Mouse (Mus musculus) cerebellum, adult 2 months (tissue): Measurements from ENCODE around the gene Dcst2. TPM values are rescaled to one million over a fixed set of nuclear protein-coding genes. Genes with fewer than 3 reads are reported as not detected.
A peak's percentile ranks its signal among the peaks of the same experiment; 100 is the strongest.

ENCODE experiments used
- DNase-seq, 2 experiments: peaks; one replicate each; pipeline ENCODE4 v3.0.0; 2021
- H3K27ac ChIP-seq: fragments of 200-500 bp; 2 replicates; pipeline ENCODE4 v1.5.1; 2012; ENCODE audit warnings: low read length, control low read depth, inconsistent platforms; ENCODE audit not compliant: insufficient read depth
- H3K27me3 ChIP-seq: fragments of 200-500 bp; 2 replicates; pipeline ENCODE4 v1.6.1; 2012; ENCODE audit warnings: inconsistent platforms, mild to moderate bottlenecking, low read length, moderate library complexity; ENCODE audit not compliant: control insufficient read depth, insufficient read depth
- H3K4me1 ChIP-seq: fragments of 200-500 bp; 2 replicates; pipeline ENCODE4 v1.6.1; 2011; ENCODE audit warnings: low read length; ENCODE audit not compliant: control insufficient read depth, insufficient read depth
- H3K4me3 ChIP-seq: fragments of 200-500 bp; replicated peaks from 2 replicates; pipeline ENCODE3; 2011; ENCODE audit warnings: mild to moderate bottlenecking, low read depth, low read length, control low read depth; ENCODE audit not compliant: insufficient read depth
- CTCF ChIP-seq: fragments of 200-500 bp; IDR thresholded peaks from 2 replicates; pipeline ENCODE4 v1.5.1; 2011; ENCODE audit warnings: low read depth, mild to moderate bottlenecking, control low read depth, low read length, moderate library complexity, borderline replicate concordance; ENCODE audit not compliant: insufficient read depth
- POLR2A ChIP-seq: fragments of 200-500 bp; IDR thresholded peaks from 2 replicates; pipeline ENCODE4 v1.6.1; 2011; ENCODE audit warnings: low read length, control low read depth, borderline replicate concordance; ENCODE audit not compliant: insufficient read depth
- WGBS: fragments of 180-500 bp; shearing (Covaris S2); methylation state at CpG from one replicate; pipeline ENCODE4 v1.1.7; 2018; 5-methylcytosine and 5-hydroxymethylcytosine counted together
- polyA plus RNA-seq: library from polyadenylated mRNA; depleted of rRNA; stranded (reverse); fragments of >200 nt; gene quantifications from 2 replicates; pipeline ENCODE4 v1.2.3, GENCODE M21; 2012

Dcst2 gene
- polyA plus RNA-seq, 1 experiment = 0.36 TPM

DNA sequence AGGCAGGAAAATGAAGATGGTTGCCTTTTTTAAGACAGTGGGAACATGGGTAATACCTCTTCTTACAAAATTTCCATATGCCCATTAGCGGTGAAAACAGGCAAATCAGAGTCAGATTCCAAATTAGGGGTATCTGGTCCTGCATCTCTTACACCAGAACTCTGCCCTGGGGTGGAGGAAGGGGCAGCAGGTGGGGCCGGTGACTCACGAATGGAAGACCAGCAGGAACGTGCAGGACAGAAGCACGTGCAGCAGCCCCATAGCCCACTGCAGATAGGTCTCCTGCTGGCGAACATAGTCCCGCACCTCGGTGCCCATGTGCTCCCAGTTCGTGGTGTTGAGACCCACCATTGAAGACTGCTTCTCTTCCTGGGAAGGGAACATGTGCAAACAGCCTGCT, 5.7 kb upstream of the Dcst2 start:
- Histone ChIP-seq H3K27ac (no peak overlapping the region), H3K4me1 (no peaks in the 10 kb centered on the region), H3K27me3 (no peaks in the 10 kb centered on the region), H3K4me3 (no peak overlapping the region)
- no peak for DNase-seq
- WGBS = 71% methylated on average over 9 of the region's 9 CpGs
- no peak for TF ChIP-seq POLR2A
- no peak for TF ChIP-seq CTCF

DNA sequence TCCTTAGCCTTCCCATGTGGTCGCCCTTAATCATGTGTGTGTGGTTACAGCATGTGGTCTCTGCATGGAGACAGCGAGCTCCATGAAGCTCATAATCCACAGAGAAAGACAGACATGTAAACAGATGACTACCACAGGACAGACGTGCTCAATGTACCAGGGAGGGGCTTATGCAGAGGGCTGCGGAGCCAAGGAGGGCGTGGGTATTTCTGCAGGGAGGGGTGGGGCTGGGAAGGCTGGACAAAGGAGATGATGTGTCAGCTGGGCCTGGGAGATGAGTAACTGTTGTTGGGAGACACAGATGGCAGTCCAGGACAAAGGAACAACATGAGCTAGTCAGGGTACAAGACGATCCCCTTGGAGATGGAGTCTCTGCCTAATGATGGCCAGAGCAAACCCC, 2.1 kb upstream of the Dcst2 start:
- no peak for DNase-seq

DNA sequence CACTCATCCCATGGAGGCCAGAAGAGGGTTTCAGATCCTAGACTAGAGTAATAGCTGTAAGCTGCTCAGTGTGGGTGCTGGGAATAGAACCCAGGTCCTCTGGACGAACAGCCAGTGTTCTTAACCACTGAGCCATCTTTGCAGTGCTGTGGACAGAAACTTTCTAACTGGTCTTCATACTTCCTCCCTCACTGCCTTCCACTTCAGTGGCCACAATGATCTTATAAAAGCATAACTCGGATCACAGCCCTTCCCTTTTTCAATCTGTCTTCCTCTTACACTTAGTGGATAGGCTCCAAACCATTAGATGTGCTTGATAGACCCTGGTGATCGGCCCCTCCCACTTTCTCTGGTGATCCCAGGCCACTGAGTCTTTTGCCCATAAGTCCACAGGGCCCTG, 1.5 kb upstream of the Dcst2 start:
- H3K4me3 ChIP-seq = no peak overlapping the region
- H3K27me3 ChIP-seq = no peaks in the 10 kb centered on the region
- no peak for TF ChIP-seq POLR2A
- TF ChIP-seq CTCF = no peak
- 49% methylated on average over 3 of the region's 3 CpGs for WGBS
- no peaks in the 10 kb centered on the region for H3K4me1 ChIP-seq
- H3K27ac ChIP-seq = no peak overlapping the region
- DNase-seq = no peak

More for the DNA sequence above, 2.1 kb upstream of the Dcst2 start:
- no peaks in the 10 kb centered on the region for H3K4me1 ChIP-seq
- no peaks in the 10 kb centered on the region for H3K27me3 ChIP-seq
- WGBS = 33% methylated on average over 6 of the region's 6 CpGs
- no peak overlapping the region for H3K27ac ChIP-seq
- TF ChIP-seq CTCF = no peak
- TF ChIP-seq POLR2A = no peak
- H3K4me3 ChIP-seq = no peak overlapping the region

DNA sequence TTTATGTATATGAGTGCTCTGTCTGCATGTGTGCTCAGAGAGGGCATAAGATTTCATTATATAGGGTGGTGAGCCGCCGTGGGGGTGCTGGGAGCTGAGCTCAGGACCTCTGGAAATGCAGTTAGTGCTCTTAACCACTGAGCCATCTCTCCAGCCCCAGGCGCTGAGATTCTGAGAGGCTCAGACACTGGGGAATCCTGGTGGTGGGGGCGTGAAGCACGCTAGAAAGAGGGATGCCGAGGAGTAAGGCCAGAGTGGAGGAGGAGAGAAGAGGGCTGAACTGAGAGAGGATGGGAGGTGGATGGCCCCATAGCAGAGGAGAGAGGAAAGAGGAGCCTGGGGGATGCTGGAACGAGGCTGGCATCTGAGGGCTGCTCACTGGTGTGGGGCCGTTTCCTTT, 2.9 kb downstream of the Dcst2 start:
- H3K4me1 ChIP-seq = no peaks in the 10 kb centered on the region
- WGBS = 52% methylated on average over 8 of the region's 8 CpGs
- peak in 1 of 2 experiments; percentile 3 for DNase-seq
- TF ChIP-seq CTCF (no peak), POLR2A (no peak)
- no peak overlapping the region for H3K4me3 ChIP-seq
- H3K27me3 ChIP-seq = no peaks in the 10 kb centered on the region
- no peak overlapping the region for H3K27ac ChIP-seq

DNA sequence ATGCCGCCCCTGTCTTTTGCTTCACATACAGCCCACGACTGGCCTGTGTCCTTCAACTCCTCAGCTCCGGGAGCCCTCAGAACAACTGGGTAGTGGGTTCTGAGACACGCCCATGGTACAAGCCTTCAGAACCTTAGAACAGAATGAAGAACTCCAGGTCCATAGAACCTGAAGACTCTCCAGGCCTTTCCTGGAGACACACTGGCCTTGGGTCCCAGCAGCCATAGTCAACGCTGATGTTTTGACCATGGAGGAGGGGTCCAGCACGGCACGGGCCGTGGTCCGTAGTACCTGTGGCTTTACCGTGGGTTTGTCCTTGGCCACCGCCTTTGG, 3.3 kb downstream of the Dcst2 start, which contains the start of gene Dcst1:
TSS of gene Dcst1 (minus strand) at position 101 of the 333 bp plus-strand sequence.
- H3K27ac ChIP-seq = no peak within 1 kb of the TSS
- DNase-seq = no peak
- 83% methylated on average over 11 of the region's 11 CpGs for WGBS
- TF ChIP-seq CTCF (no peak), POLR2A (no peak)
- H3K27me3 ChIP-seq = no peaks in the 10 kb centered on the region
- H3K4me1 ChIP-seq = no peaks in the 10 kb centered on the region
- no peak within 1 kb of the TSS for H3K4me3 ChIP-seq

DNA sequence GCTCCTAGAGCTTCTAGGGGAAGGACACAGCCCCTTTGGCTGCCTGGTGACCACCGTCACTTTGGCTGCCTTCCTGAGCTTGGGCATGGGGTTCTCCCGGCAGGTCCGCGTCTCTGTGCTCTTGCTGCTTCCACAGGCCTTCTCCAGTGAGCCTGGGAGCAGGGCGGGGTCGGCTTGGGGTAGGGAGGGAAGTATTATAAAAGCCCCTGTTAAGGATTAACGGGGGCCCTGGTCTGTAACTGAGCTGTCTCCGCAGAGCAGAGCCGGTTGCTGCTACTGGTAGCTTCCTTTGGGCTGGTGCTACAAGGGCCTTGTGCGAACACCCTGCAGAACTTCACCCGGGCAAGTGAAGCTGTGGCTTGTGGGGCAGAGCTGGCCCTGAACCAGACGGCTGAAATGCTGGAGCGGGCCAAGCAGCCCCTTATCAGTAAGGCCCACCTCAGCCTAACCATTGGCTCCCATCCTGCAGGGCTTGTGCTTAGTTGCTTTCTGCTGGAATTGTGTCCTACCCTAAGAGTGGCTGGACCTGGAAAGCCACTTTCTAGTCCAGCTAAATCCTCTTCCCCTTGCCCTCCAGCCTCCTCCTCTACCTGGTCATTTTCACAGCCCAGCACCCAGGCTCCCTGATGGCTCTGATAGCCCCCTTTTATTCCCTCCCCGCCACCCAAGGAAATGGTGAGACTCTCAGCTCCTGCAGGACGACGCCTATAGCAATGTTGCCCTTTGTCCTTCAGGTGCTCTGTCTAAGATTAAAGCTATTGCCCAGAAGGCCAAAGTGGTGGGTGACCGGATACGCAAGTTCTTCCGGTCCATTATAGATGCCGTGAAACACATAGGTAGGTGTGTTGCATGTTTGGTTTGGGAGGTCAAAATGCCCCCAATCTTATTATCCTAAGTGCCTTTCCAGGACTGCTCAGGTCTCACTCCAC, 4.0 kb downstream of the Dcst2 start:
- Histone ChIP-seq H3K27ac (no peak overlapping the region), H3K27me3 (no peaks in the 10 kb centered on the region), H3K4me1 (no peaks in the 10 kb centered on the region), H3K4me3 (no peak overlapping the region)
- 80% methylated on average over 20 of the region's 20 CpGs for WGBS
- TF ChIP-seq POLR2A = no peak
- TF ChIP-seq CTCF = no peak
- peak in 1 of 2 experiments; percentile 4 for DNase-seq

DNA sequence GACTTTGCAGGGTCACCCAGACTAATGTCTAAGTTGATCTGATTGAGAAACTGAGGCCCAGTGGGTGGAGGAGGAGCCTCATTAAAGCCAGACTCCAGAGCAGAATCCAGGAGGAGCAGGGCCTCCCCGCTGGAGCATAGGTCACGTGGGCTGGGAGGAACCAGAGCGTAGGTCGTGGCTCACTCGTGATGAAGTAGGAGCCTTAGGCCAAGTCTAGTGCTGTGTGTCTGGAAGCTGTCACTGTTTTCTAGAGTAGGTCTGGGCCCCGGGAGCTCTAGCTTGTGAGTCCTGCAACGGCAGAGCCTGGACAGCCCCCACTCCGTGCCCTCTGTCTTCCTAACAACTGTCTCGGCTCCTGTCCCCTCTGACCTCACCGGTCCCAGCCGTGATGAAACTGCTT, 5.6 kb downstream of the Dcst2 start:
- DNase-seq = peak in 1 of 2 experiments; percentile 3
- Histone ChIP-seq H3K27me3 (no peaks in the 10 kb centered on the region), H3K4me1 (no peaks in the 10 kb centered on the region), H3K4me3 (no peak overlapping the region), H3K27ac (no peak overlapping the region)
- TF ChIP-seq CTCF = no peak
- TF ChIP-seq POLR2A = no peak
- WGBS = 70% methylated on average over 11 of the region's 11 CpGs
